Mouse (Mus musculus): ENCODE results near the gene Alox12e. TPM values are rescaled to one million over a fixed set of nuclear protein-coding genes. Genes with fewer than 3 reads are reported as not detected.

Gene Alox12e
- polyA plus RNA-seq, 1 experiment from 2014 or later, result not detected

DNA sequence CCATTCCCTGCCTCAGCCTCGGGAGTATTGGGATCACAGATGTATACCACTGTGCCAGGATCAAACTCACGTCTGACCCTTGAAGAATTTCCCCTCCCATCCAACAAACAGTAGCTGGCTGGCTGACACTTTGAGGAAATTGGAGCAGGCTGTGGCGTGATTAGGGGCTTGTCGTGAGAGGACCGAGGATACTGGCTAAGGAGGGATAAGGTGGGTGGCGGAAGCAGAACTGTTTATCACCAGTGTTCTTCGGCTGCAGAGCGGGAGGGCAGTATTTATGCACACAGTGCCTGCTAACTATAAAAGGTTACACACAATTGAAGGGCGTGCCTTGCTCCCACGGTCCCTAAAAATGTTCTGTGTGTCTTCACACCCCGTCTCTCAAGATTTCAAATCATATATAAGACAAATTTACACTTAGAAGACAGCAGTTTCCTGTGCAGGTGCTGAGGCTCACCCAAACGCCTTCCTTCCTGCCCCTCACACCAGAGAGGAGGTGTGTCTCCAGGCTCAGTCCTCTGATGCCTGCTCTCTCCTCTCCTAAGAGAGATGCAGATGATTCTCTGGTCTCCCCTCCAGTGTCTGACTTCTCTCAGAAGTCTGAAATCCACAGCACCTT is 24.5 kb downstream of the Alox12e start:
- Histone ChIP-seq H3K27ac (ENCODE audit: low read depth, low read length) (no peak overlapping the region), H3K36me3 (ENCODE audit: control insufficient read depth, insufficient read depth, low read length) (no peaks in the 10 kb centered on the region), H3K27me3 (replicated peaks; ENCODE audit: control insufficient read depth, insufficient read depth, low read length) (no peaks in the 10 kb centered on the region), H3K4me2 (ENCODE audit: low read length) (no peak overlapping the region), H3K4me1 (ENCODE audit: control insufficient read depth, insufficient read depth, low read length) (no peaks in the 10 kb centered on the region), H3K9me3 (replicated peaks; ENCODE audit: control insufficient read depth, low read length) (no peaks in the 10 kb centered on the region), H3K9ac (ENCODE audit: low read length) (no peak overlapping the region), H3K4me3 (ENCODE audit: low read depth, low read length) (no peak overlapping the region)
- ATAC-seq (no peak), DNase-seq (ENCODE audit: low spot score) (no peak)
- 69% methylated on average over 12 of the region's 12 CpGs for WGBS

DNA sequence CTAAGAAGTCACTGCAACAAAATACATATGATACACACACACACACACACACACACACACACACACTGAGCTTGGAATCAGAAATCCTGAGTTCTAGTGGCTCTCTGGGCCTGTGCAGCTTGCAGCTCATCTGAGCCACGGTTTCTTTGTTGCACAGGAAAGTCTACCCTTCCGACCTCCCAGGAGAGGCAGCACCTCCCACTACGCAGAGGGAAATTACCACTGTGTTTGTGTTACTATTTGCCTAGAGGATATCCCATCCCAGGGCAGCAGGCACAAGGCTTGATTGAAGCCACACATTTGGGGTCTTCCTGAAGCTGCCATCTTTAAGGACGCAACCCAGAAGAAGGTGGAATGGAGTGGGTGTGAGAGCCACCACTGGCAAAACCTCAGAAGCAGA is 25.0 kb downstream of the Alox12e start:
- Histone ChIP-seq H3K4me2 (ENCODE audit: low read length) (no peak overlapping the region), H3K9ac (ENCODE audit: low read length) (no peak overlapping the region), H3K4me3 (ENCODE audit: low read depth, low read length) (no peak overlapping the region), H3K9me3 (replicated peaks; ENCODE audit: control insufficient read depth, low read length) (no peaks in the 10 kb centered on the region), H3K36me3 (ENCODE audit: control insufficient read depth, insufficient read depth, low read length) (no peaks in the 10 kb centered on the region), H3K27ac (ENCODE audit: low read depth, low read length) (no peak overlapping the region), H3K27me3 (replicated peaks; ENCODE audit: control insufficient read depth, insufficient read depth, low read length) (no peaks in the 10 kb centered on the region), H3K4me1 (ENCODE audit: control insufficient read depth, insufficient read depth, low read length) (no peaks in the 10 kb centered on the region)
- no peak for ATAC-seq
- 61% methylated on average over 4 of the region's 4 CpGs for WGBS
- DNase-seq (ENCODE audit: low spot score), result no peak

DNA sequence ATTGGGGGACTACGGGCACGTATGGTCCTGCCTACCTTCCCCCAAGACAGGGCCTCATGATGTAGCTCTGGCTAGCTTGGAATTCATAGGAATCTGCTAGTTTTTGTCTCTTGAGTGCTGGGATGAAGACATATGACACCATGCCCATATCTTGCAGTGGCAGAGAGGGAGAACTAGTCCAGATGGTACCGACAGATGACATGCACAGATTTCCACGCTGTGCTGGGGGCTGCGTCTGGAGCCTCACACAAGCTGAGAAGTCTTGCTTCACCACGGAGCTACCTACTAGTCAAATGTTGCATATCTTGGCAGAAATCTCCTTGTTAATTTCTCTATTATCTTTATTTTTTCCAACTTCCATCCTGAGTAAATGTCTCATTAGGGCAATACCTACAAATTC is 28.5 kb downstream of the Alox12e start:
- WGBS, result 84% methylated on average over 6 of the region's 6 CpGs
- peak; percentile 54 for DNase-seq (ENCODE audit: low spot score)
- ATAC-seq, result no peak

DNA sequence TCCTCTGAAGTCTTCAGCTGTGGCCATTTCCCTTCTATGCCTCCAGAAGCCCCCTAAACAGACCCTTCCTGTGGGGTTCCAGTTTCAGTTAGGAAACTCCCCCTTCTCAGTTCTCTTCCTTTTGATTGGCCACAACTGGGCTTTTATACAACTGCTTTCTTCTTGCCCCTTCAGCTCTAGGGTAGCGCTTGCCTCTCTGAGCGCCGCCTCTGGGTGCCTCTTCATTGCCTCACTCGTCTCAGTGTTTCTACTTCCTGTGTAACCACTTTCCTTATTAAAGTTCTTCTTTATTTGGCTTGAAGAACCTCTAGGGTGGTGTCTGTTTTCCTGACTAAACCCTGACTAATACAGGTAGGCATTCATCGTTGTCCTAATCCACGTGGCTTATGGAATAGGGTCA is 31.2 kb downstream of the Alox12e start:
- no peak overlapping the region for H3K4me3 ChIP-seq (ENCODE audit: low read depth, low read length)
- H3K4me1 ChIP-seq (ENCODE audit: control insufficient read depth, insufficient read depth, low read length), result no peaks in the 10 kb centered on the region
- H3K9me3 ChIP-seq (replicated peaks; ENCODE audit: control insufficient read depth, low read length), result no peaks in the 10 kb centered on the region
- H3K27ac ChIP-seq (ENCODE audit: low read depth, low read length), result no peak overlapping the region
- H3K36me3 ChIP-seq (ENCODE audit: control insufficient read depth, insufficient read depth, low read length), result no peaks in the 10 kb centered on the region
- H3K4me2 ChIP-seq (ENCODE audit: low read length), result no peak overlapping the region
- no peaks in the 10 kb centered on the region for H3K27me3 ChIP-seq (replicated peaks; ENCODE audit: control insufficient read depth, insufficient read depth, low read length)
- no peak overlapping the region for H3K9ac ChIP-seq (ENCODE audit: low read length)
- ATAC-seq (no peak), DNase-seq (ENCODE audit: low spot score) (no peak)
- 85% methylated on average over 6 of the region's 6 CpGs for WGBS

More for the DNA sequence above, 28.5 kb downstream of the Alox12e start:
- no peak overlapping the region for H3K4me2 ChIP-seq (ENCODE audit: low read length)
- H3K36me3 ChIP-seq (ENCODE audit: control insufficient read depth, insufficient read depth, low read length), result no peaks in the 10 kb centered on the region
- H3K27me3 ChIP-seq (replicated peaks; ENCODE audit: control insufficient read depth, insufficient read depth, low read length), result no peaks in the 10 kb centered on the region
- no peaks in the 10 kb centered on the region for H3K9me3 ChIP-seq (replicated peaks; ENCODE audit: control insufficient read depth, low read length)
- no peak overlapping the region for H3K4me3 ChIP-seq (ENCODE audit: low read depth, low read length)
- no peaks in the 10 kb centered on the region for H3K4me1 ChIP-seq (ENCODE audit: control insufficient read depth, insufficient read depth, low read length)
- no peak overlapping the region for H3K9ac ChIP-seq (ENCODE audit: low read length)
- H3K27ac ChIP-seq (ENCODE audit: low read depth, low read length), result no peak overlapping the region

DNA sequence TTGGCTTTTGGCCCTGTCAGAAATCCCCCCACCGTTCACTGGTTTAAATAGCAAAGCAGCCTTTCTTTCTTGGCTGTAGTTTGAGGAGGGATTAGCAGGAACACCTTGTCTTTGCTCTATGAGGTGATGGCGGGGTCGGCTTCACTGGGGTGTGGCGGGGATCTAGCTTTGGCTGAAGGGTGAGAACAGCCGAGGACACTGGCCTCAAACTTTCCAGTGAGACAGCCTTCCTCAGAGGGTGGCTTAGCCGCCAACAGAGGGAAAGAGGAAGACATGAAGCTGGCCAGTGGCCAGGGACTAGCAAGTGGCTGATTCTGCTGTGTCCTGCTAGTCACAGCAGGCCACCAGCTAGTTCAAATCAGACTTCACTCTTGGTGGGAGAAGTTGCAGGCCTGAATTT is 33.2 kb downstream of the Alox12e start:
- WGBS, result 31% methylated on average over 6 of the region's 6 CpGs
- no peak overlapping the region for H3K27ac ChIP-seq (ENCODE audit: low read depth, low read length)

DNA sequence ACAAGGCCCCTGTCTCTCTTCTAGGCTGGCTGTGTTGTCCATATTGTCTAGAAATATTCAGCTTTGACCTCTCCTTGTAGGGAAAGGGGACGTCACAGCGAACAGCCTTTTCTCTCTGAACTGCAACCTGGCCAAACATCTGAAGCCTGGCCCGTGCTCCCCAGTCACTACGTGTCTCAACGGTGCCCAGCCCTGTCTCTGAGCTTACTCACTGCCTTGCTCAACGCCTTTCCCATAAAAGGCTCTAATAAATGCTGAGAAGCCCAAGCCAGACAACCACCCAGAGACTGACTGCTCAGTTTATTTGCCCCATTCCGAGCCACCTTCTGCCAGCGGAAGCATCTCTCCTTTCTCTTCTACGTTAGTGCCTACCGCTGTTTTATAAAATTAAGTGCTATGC is 34.3 kb downstream of the Alox12e start:
- WGBS, result 86% methylated on average over 10 of the region's 10 CpGs
- Histone ChIP-seq H3K36me3 (ENCODE audit: control insufficient read depth, insufficient read depth, low read length) (no peaks in the 10 kb centered on the region), H3K9me3 (replicated peaks; ENCODE audit: control insufficient read depth, low read length) (no peaks in the 10 kb centered on the region), H3K27me3 (replicated peaks; ENCODE audit: control insufficient read depth, insufficient read depth, low read length) (no peaks in the 10 kb centered on the region), H3K4me1 (ENCODE audit: control insufficient read depth, insufficient read depth, low read length) (no peaks in the 10 kb centered on the region), H3K9ac (ENCODE audit: low read length) (no peak overlapping the region), H3K27ac (ENCODE audit: low read depth, low read length) (no peak overlapping the region), H3K4me2 (ENCODE audit: low read length) (no peak overlapping the region), H3K4me3 (ENCODE audit: low read depth, low read length) (no peak overlapping the region)
- ATAC-seq (no peak), DNase-seq (ENCODE audit: low spot score) (no peak)

More for the DNA sequence above, 33.2 kb downstream of the Alox12e start:
- Histone ChIP-seq H3K9me3 (replicated peaks; ENCODE audit: control insufficient read depth, low read length) (no peaks in the 10 kb centered on the region), H3K4me1 (ENCODE audit: control insufficient read depth, insufficient read depth, low read length) (no peaks in the 10 kb centered on the region), H3K4me3 (ENCODE audit: low read depth, low read length) (no peak overlapping the region), H3K27me3 (replicated peaks; ENCODE audit: control insufficient read depth, insufficient read depth, low read length) (no peaks in the 10 kb centered on the region), H3K4me2 (ENCODE audit: low read length) (no peak overlapping the region), H3K9ac (ENCODE audit: low read length) (no peak overlapping the region), H3K36me3 (ENCODE audit: control insufficient read depth, insufficient read depth, low read length) (no peaks in the 10 kb centered on the region)
- no peak for ATAC-seq
- DNase-seq (ENCODE audit: low spot score), result no peak

- no peaks in the 10 kb centered on the region for H3K4me1 ChIP-seq (ENCODE audit: control insufficient read depth, insufficient read depth, low read length)
- H3K4me2 ChIP-seq (ENCODE audit: low read length), result no peak overlapping the region
- H3K4me3 ChIP-seq (ENCODE audit: low read depth, low read length), result no peak overlapping the region
- ATAC-seq (no peak), DNase-seq (ENCODE audit: low spot score) (no peak)
- H3K27ac ChIP-seq (ENCODE audit: low read depth, low read length), result no peak overlapping the region
- H3K36me3 ChIP-seq (ENCODE audit: control insufficient read depth, insufficient read depth, low read length), result no peaks in the 10 kb centered on the region
- no peaks in the 10 kb centered on the region for H3K9me3 ChIP-seq (replicated peaks; ENCODE audit: control insufficient read depth, low read length)
- WGBS, result 84% methylated on average over 5 of the region's 5 CpGs
- H3K9ac ChIP-seq (ENCODE audit: low read length), result no peak overlapping the region
- no peaks in the 10 kb centered on the region for H3K27me3 ChIP-seq (replicated peaks; ENCODE audit: control insufficient read depth, insufficient read depth, low read length)
Measured at GRCm38 (mm10) chr11:70285686-70286085, 36.7 kb downstream of the Alox12e start.

- H3K36me3 ChIP-seq (ENCODE audit: control insufficient read depth, insufficient read depth, low read length), result no peaks in the 10 kb centered on the region
- no peaks in the 10 kb centered on the region for H3K4me1 ChIP-seq (ENCODE audit: control insufficient read depth, insufficient read depth, low read length)
- H3K4me2 ChIP-seq (ENCODE audit: low read length), result no peak overlapping the region
- H3K27me3 ChIP-seq (replicated peaks; ENCODE audit: control insufficient read depth, insufficient read depth, low read length), result no peaks in the 10 kb centered on the region
- no peak overlapping the region for H3K9ac ChIP-seq (ENCODE audit: low read length)
- H3K4me3 ChIP-seq (ENCODE audit: low read depth, low read length), result no peak overlapping the region
- no peaks in the 10 kb centered on the region for H3K9me3 ChIP-seq (replicated peaks; ENCODE audit: control insufficient read depth, low read length)
- no peak for ATAC-seq
- no peak for DNase-seq (ENCODE audit: low spot score)
- no peak overlapping the region for H3K27ac ChIP-seq (ENCODE audit: low read depth, low read length)
- WGBS, result 89% methylated on average over 3 of the region's 3 CpGs
Measured at GRCm38 (mm10) chr11:70284757-70285156, 37.7 kb downstream of the Alox12e start.

GRCm38 (mm10) chr11:70283666-70284065 is 38.8 kb downstream of the Alox12e start:
- Histone ChIP-seq H3K4me3 (ENCODE audit: low read depth, low read length) (no peak overlapping the region), H3K4me1 (ENCODE audit: control insufficient read depth, insufficient read depth, low read length) (no peaks in the 10 kb centered on the region), H3K9ac (ENCODE audit: low read length) (no peak overlapping the region), H3K9me3 (replicated peaks; ENCODE audit: control insufficient read depth, low read length) (no peaks in the 10 kb centered on the region), H3K4me2 (ENCODE audit: low read length) (no peak overlapping the region), H3K27ac (ENCODE audit: low read depth, low read length) (no peak overlapping the region), H3K27me3 (replicated peaks; ENCODE audit: control insufficient read depth, insufficient read depth, low read length) (no peaks in the 10 kb centered on the region), H3K36me3 (ENCODE audit: control insufficient read depth, insufficient read depth, low read length) (no peaks in the 10 kb centered on the region)
- ATAC-seq (no peak), DNase-seq (ENCODE audit: low spot score) (no peak)
- 81% methylated on average over 4 of the region's 4 CpGs for whole genome bisulfite sequencing

Data from forebrain, embryonic 14.5 days (tissue).